Mouse (Mus musculus) E14TG2a.4 (cell line): ENCODE results near the gene Limd1.

Source experiments
- H3K27me3 ChIP-seq: 2 replicates; pipeline ENCODE4 v1.6.1; 2014; ENCODE audit warnings: low read length, control low read depth; ENCODE audit not compliant: insufficient read depth
- H3K36me3 ChIP-seq: 2 replicates; pipeline ENCODE4 v1.6.1; 2014; ENCODE audit warnings: low read length, control low read depth; ENCODE audit not compliant: insufficient read depth
- H3K4me1 ChIP-seq: replicated peaks from 2 replicates; pipeline ENCODE4 v1.6.1; 2014; ENCODE audit warnings: low read depth, low read length, control low read depth
- H3K4me3 ChIP-seq: replicated peaks from 2 replicates; pipeline ENCODE4 v1.5.1; 2014; ENCODE audit warnings: mild to moderate bottlenecking, low read length
- H3K9me3 ChIP-seq: 2 replicates; pipeline ENCODE4 v1.6.1; 2014; ENCODE audit warnings: low read length, control low read depth
- CTCF ChIP-seq: conservative IDR thresholded peaks from 2 replicates; pipeline ENCODE4 v1.5.1; 2014; ENCODE audit warnings: low read length
- NANOG ChIP-seq: IDR thresholded peaks from 2 replicates; pipeline ENCODE4 v1.6.1; 2014; ENCODE audit warnings: borderline replicate concordance, low read length, mixed read lengths
- POU5F1 ChIP-seq: IDR thresholded peaks from 2 replicates; pipeline ENCODE4 v1.6.1; 2014; ENCODE audit warnings: low read length, borderline replicate concordance

Limd1 gene

DNA sequence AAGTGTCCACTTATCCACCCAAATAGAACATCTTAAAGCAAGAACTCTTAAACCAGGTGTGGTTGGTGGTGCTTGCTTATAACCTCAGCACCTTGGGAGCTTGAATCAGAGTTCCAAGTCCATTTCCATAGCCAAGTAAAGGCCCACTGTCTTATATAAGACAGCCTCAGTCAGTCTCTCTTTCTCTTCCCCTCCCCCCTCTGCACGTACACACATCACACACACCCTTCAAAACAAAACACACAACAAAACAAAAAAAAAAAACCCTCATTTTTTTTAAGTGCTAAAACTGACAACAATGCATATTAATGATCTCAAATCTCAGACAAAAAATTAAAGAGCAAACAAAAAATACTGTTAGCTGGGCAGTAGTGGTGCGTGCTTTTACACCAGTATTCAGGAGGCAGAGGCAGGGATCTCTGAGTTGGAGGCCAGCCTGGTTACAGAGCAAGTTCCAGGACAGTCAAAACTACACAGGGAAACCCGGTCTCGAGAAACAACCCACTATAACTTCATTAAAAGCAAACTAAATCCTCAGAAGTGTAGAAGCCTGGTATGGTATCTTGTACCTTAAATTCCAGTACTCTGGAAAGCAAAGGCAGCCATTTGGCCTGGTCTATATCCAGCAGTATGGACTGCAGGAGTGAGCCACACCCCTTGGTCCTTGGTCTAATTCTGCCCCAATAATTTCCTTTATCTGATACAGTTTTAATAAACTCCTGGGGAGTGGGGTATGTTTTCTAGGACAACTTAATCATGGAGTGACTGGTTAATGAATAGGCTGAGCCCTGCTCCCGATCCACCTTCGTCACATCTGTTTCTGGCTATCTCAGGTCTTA lies 49.8 kb downstream of the Limd1 start:
- Histone ChIP-seq H3K36me3 (no peaks in the 10 kb centered on the region), H3K9me3 (no peaks in the 10 kb centered on the region), H3K4me1 (peaks cover 19% of the 10 kb centered on the region), H3K27me3 (no peaks in the 10 kb centered on the region), H3K4me3 (peak overlapping the region; percentile 99)
- TF ChIP-seq NANOG, result no peak
- TF ChIP-seq POU5F1, result no peak
- TF ChIP-seq CTCF, result no peak

DNA sequence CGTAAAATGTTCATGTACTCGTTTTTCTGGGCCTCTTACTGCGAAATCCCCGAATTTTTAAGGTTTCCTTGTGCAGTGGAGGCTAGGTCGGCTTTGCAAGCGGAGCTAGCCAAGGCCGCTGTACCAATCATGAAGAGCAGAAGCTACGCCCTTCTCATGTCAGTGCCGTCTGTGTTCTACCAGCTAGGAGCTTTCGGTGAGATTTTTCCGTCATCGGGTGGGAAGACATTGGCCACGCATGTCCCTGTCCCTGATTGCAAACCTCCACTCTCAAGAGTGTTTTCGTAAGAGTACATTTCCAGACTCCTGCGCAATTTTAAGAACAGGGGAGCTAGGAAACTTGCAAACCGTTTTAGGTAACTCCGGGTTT lies 50.4 kb downstream of the Limd1 start:
- Histone ChIP-seq H3K9me3 (no peaks in the 10 kb centered on the region), H3K27me3 (no peaks in the 10 kb centered on the region)

GRCm38 (mm10) chr9:123529392-123530157 lies 51.1 kb downstream of the Limd1 start, which contains the start of gene Sacm1l:
Gene Sacm1l, plus strand, starts transcription at chr9:123529759.
- H3K4me3 ChIP-seq, result peak within 1 kb of the TSS; percentile 99
- H3K9me3 ChIP-seq, result no peaks in the 10 kb centered on the region
- H3K36me3 ChIP-seq, result no peaks in the 10 kb centered on the region
- H3K27me3 ChIP-seq, result no peaks in the 10 kb centered on the region
- TF ChIP-seq POU5F1 (no peak), CTCF (no peak), NANOG (no peak)
- peaks cover 19% of the 10 kb centered on the region for H3K4me1 ChIP-seq

More for the DNA sequence above, 50.4 kb downstream of the Limd1 start:
- peaks cover 19% of the 10 kb centered on the region for H3K4me1 ChIP-seq
- H3K36me3 ChIP-seq, result no peaks in the 10 kb centered on the region
- TF ChIP-seq NANOG (no peak), CTCF (no peak), POU5F1 (no peak)
- peak overlapping the region; percentile 99 for H3K4me3 ChIP-seq

- Histone ChIP-seq H3K9me3 (no peaks in the 10 kb centered on the region), H3K4me3 (peak overlapping the region; percentile 99), H3K27me3 (no peaks in the 10 kb centered on the region), H3K36me3 (no peaks in the 10 kb centered on the region), H3K4me1 (peaks cover 19% of the 10 kb centered on the region)
- TF ChIP-seq NANOG, result no peak
- no peak for TF ChIP-seq POU5F1
- no peak for TF ChIP-seq CTCF
Measured at GRCm38 (mm10) chr9:123530158-123530475, 51.6 kb downstream of the Limd1 start.

DNA sequence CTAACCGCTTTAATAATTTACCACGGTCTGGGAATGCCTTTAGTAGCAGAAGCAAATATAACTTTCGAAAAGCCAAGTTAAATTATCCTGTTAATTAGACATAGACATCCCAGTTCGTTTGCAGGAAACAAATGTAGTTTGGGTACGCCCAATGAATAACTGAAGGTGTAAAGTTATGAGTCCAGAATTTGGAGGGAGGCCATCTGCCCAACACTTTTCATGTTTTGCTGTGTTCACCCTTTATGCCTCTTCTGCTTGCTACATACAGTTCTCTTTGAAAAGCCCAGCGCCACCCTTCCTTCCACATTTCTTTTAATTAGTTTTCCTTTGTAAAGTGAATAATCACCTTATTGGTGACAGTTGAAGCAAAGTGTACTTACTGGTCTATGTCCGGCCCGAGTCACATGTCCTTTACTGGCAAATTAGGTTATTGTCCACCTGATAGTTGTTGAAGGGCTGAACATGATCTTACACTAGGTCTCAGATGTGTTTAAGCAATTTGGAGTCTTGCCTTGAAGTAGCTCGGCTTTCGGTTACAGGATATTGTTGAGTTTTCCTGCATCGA lies 52.1 kb downstream of the Limd1 start:
- no peaks in the 10 kb centered on the region for H3K9me3 ChIP-seq
- TF ChIP-seq POU5F1 (no peak), NANOG (no peak), CTCF (no peak)

DNA sequence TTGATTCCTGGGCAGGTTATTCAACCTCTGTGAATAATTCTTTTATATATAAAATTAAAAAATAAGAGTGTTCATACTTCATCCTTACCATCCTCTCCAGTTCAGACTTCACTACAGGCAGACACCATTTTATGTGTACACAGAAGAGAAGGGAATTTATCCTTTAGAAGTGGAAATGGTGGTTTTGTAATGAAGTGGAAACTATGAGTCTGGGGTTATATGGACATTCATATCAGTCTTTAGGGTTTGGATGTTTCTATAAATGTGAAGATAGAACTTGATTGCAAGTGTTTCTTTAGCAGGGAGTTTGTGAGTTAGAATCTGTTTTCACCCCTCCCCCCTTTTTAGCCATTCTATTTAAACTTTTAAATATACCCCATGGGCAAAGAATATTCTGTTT lies 52.7 kb downstream of the Limd1 start:
- TF ChIP-seq POU5F1, result no peak
- no peak for TF ChIP-seq NANOG
- no peak for TF ChIP-seq CTCF
- H3K27me3 ChIP-seq, result no peaks in the 10 kb centered on the region
- H3K4me3 ChIP-seq, result no peak overlapping the region
- peaks cover 19% of the 10 kb centered on the region for H3K4me1 ChIP-seq
- no peaks in the 10 kb centered on the region for H3K9me3 ChIP-seq
- no peaks in the 10 kb centered on the region for H3K36me3 ChIP-seq

More for the DNA sequence above, 52.1 kb downstream of the Limd1 start:
- Histone ChIP-seq H3K4me1 (peaks cover 19% of the 10 kb centered on the region), H3K4me3 (peak overlapping the region; percentile 99), H3K36me3 (no peaks in the 10 kb centered on the region), H3K27me3 (no peaks in the 10 kb centered on the region)

- TF ChIP-seq POU5F1 (no peak), NANOG (no peak), CTCF (no peak)
Measured at GRCm38 (mm10) chr9:123536613-123537012, 58.1 kb downstream of the Limd1 start.

DNA sequence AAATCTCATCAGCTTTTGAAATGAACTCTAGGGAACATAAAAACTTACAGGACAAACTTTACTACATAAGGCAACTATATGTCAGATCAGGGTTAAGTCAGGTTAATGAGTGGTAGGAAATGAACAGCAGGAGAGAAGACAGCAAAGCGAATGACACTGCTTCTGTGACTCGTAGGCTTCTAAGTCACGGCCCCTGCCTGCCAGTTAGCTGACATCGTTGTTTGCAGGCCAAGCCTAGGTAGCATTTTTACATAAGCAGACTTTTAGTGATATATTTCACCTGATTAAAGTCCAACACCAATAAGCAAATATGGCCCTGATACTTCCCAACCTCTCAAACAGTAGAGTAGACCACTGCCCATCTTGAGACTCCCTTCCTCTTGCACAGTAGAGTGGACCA lies 59.7 kb downstream of the Limd1 start:
- no peaks in the 10 kb centered on the region for H3K36me3 ChIP-seq
- H3K4me3 ChIP-seq, result no peak overlapping the region
- H3K9me3 ChIP-seq, result no peaks in the 10 kb centered on the region
- H3K27me3 ChIP-seq, result no peaks in the 10 kb centered on the region
- H3K4me1 ChIP-seq, result no peaks in the 10 kb centered on the region
- TF ChIP-seq POU5F1 (no peak), CTCF (no peak), NANOG (no peak)

More at GRCm38 (mm10) chr9:123536613-123537012, 58.1 kb downstream of the Limd1 start:
- H3K4me1 ChIP-seq, result no peaks in the 10 kb centered on the region
- H3K9me3 ChIP-seq, result no peaks in the 10 kb centered on the region
- H3K27me3 ChIP-seq, result no peaks in the 10 kb centered on the region
- H3K4me3 ChIP-seq, result no peak overlapping the region
- no peaks in the 10 kb centered on the region for H3K36me3 ChIP-seq
